8 mouse cellular contexts compared by ENCODE assay signal in the genomic region with DNA sequence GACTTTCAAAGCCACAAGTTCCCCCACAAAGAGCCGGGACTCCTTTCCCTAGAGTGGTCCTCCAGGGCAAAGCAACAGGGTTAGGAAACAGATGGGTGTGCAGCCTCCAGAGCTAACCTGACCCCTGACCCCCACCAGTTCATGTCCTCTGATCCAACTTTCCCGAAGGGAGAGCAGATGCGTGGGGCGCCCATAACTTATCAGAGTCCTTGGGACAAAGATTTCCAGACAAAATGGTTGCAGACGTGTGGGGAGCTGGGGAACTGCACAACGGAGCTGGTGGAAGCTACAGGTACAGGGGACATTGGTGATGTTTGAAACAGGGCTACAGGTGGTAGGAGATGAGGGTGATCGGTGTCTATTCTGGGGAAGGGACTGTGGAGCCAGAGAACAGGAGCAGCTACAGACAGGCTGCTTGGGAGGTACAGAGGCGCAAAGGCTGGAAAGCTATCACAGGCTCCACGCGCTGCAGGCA. TPM values are rescaled to one million over a fixed set of nuclear protein-coding genes. Genes with fewer than 3 reads are reported as not detected.
A peak's percentile ranks its signal among the peaks of the same experiment; 100 is the strongest.
DNase-seq lines count a peak whose midpoint lies in the region; ATAC-seq and TF ChIP-seq lines count a peak whose summit lies in the region.

No protein-coding gene starts in this region.

- H3K27ac ChIP-seq in layer of hippocampus, adult 2 months = peak overlapping the region; percentile 92
- H3K27ac ChIP-seq in heart, postnatal 0 days (ENCODE audit: low read depth) = no peak overlapping the region
- H3K27ac ChIP-seq in liver, embryonic 12.5 days = no peak overlapping the region
- H3K27ac ChIP-seq in stomach, embryonic 15.5 days = 0 out of 2 replicates have a peak overlapping the region, but pooled peaks have one; percentile 89

- no peak for DNase-seq in layer of hippocampus, adult 2 months (ENCODE audit: low spot score in 2 of 2)
- DNase-seq in layer of hippocampus, adult 9-11 months = no peak
- peak; percentile 80 for DNase-seq in embryo, embryonic 10.5 days (ENCODE audit: low spot score)
- DNase-seq in heart, postnatal 0 days (ENCODE audit: low spot score) = no peak
- no peak for DNase-seq in layer of hippocampus, postnatal 36 days
- DNase-seq in adrenal gland, postnatal 25 days = no peak

- H3K4me3 ChIP-seq in layer of hippocampus, adult 2 months = peak overlapping the region; percentile 83
- peak overlapping the region; percentile 63 for H3K4me3 ChIP-seq in heart, postnatal 0 days (ENCODE audit: low read depth, low read length)
- H3K4me3 ChIP-seq in liver, embryonic 12.5 days = peak overlapping the region; percentile 61
- H3K4me3 ChIP-seq in stomach, embryonic 15.5 days (replicated peaks) = peak overlapping the region; percentile 80

- TF ChIP-seq EP300 in heart, postnatal 0 days (IDR thresholded peaks at IDR 0.05; ENCODE audit: low read depth) = no peak

- ATAC-seq in heart, postnatal 0 days (ENCODE audit: insufficient read depth, low read depth) = no peak
- ATAC-seq in liver, embryonic 12.5 days = no peak
- ATAC-seq in stomach, embryonic 15.5 days (ENCODE audit: insufficient read depth, low FRiP score, low read depth) = no peak

- no peaks in the 10 kb centered on the region for H3K36me3 ChIP-seq in heart, postnatal 0 days (replicated peaks; ENCODE audit: control insufficient read depth, insufficient read depth, low read length)
- no peaks in the 10 kb centered on the region for H3K36me3 ChIP-seq in liver, embryonic 12.5 days
- H3K36me3 ChIP-seq in stomach, embryonic 15.5 days = no peaks in the 10 kb centered on the region

- 0 out of 2 replicates have a peak, but pooled peaks cover 5% of the 10 kb centered on the region for H3K4me1 ChIP-seq in heart, postnatal 0 days (ENCODE audit: control insufficient read depth, insufficient read depth)
- H3K4me1 ChIP-seq in liver, embryonic 12.5 days = peaks cover 12% of the 10 kb centered on the region
- peaks cover 9% of the 10 kb centered on the region; the same call in 1 of the 2 replicates for H3K4me1 ChIP-seq in stomach, embryonic 15.5 days

- H3K27me3 ChIP-seq in heart, postnatal 0 days (ENCODE audit: control insufficient read depth, insufficient read depth, low read length) = peaks cover 11% of the 10 kb centered on the region; the same call in 1 of the 2 replicates
- peaks cover 82% of the 10 kb centered on the region for H3K27me3 ChIP-seq in liver, embryonic 12.5 days (replicated peaks)
- H3K27me3 ChIP-seq in stomach, embryonic 15.5 days (replicated peaks) = no peaks in the 10 kb centered on the region

- 5% methylated on average over 10 of the region's 10 CpGs for WGBS in heart, postnatal 0 days
- WGBS in liver, embryonic 12.5 days (ENCODE audit: insufficient replicate concordance) = 3% methylated on average over 10 of the region's 10 CpGs
- WGBS in stomach, embryonic 15.5 days = 2% methylated on average over 10 of the region's 10 CpGs

- H3K9ac ChIP-seq in heart, postnatal 0 days (replicated peaks; ENCODE audit: low read depth, low read length) = no peak overlapping the region
- no peak overlapping the region for H3K9ac ChIP-seq in liver, embryonic 12.5 days
- 0 out of 2 replicates have a peak overlapping the region, but pooled peaks have one; percentile 84 for H3K9ac ChIP-seq in stomach, embryonic 15.5 days

- H3K9me3 ChIP-seq in heart, postnatal 0 days (replicated peaks; ENCODE audit: control insufficient read depth, low read length) = no peaks in the 10 kb centered on the region
- H3K9me3 ChIP-seq in liver, embryonic 12.5 days (replicated peaks) = no peaks in the 10 kb centered on the region
- no peaks in the 10 kb centered on the region for H3K9me3 ChIP-seq in stomach, embryonic 15.5 days

- peak; percentile 65 for TF ChIP-seq CTCF in layer of hippocampus, adult 2 months (conservative IDR thresholded peaks at IDR 0.05)
- TF ChIP-seq CTCF in heart, postnatal 0 days (IDR thresholded peaks at IDR 0.05; ENCODE audit: low read depth) = no peak

- H3K4me2 ChIP-seq in heart, postnatal 0 days (ENCODE audit: low read depth, low read length) = peak overlapping the region; percentile 92
- H3K4me2 ChIP-seq in liver, embryonic 12.5 days = peak overlapping the region; percentile 73
- H3K4me2 ChIP-seq in stomach, embryonic 15.5 days = peak overlapping the region; percentile 83

RNA-seq across cellular contexts. Expression of a gene that starts 1.4 kb away (rescaled TPM):
- 100 to 1,000 TPM; 533 to 549 TPM for total RNA-seq in layer of hippocampus, adult 2 months (2021)
- total RNA-seq in heart, postnatal 0 days (2014; rRNA removed; ENCODE audit: low replicate concordance) = 44.5 and 48.9 TPM in 2 replicates
- 19.4 and 20.0 TPM in 2 replicates for polyA plus RNA-seq in heart, postnatal 0 days (2015; fragmentation: Nextera tagmentation; extraction: Ambion mirVana)
- 18.4 and 18.6 TPM in 2 replicates for polyA plus RNA-seq in liver, embryonic 12.5 days (2016; fragmentation: Nextera tagmentation; extraction: Ambion mirVana)
- 19.3 and 20.7 TPM in 2 replicates for polyA plus RNA-seq in stomach, embryonic 15.5 days (2015; fragmentation: Nextera tagmentation; extraction: Ambion mirVana)
- total RNA-seq in layer of hippocampus, postnatal 36 days (2021) = 100 to 1,000 TPM; 472 to 547 TPM
- 7.7 and 8.2 TPM in 2 replicates for total RNA-seq in adrenal gland, postnatal 25 days (2021)

Comparison
In these comparisons a context has a peak if more than half of its experiments do, and no peak if none do; other contexts are left out.
1. H3K27ac ChIP-seq: peak in layer of hippocampus, adult 2 months (single experiment) and stomach, embryonic 15.5 days (single experiment); none in heart, postnatal 0 days (single experiment) and liver, embryonic 12.5 days (single experiment).
2. Peak in every context shown above with its lines, with median percentiles within 50 percentile points of each other: H3K4me3 ChIP-seq and H3K4me2 ChIP-seq.